Mouse (Mus musculus): Measurements from ENCODE around the gene Acad10. TPM values are rescaled to one million over a fixed set of nuclear protein-coding genes. Genes with fewer than 3 reads are reported as not detected.

Acad10 gene
- polyA plus RNA-seq, 1 experiment from 2014 or later, result 1.7 TPM

GRCm38 (mm10) chr5:121583765-121584501 lies 76.4 kb downstream of the Acad10 start:
- peak overlapping the region; percentile 68 for H3K27ac ChIP-seq (replicated peaks)
- no peak overlapping the region for H3K4me3 ChIP-seq
- H3K9ac ChIP-seq, result peak overlapping the region; percentile 4; the same call in 1 of the 2 replicates
- peak; percentile 55; the same call in 1 of the 2 replicates for ATAC-seq (ENCODE audit: extremely low read depth, insufficient number of reproducible peaks, low FRiP score, low TSS enrichment)
- peaks cover 22% of the 10 kb centered on the region for H3K4me1 ChIP-seq
- 48% methylated on average over 12 of the region's 12 CpGs for WGBS
- no peaks in the 10 kb centered on the region for H3K9me3 ChIP-seq
- peak overlapping the region; percentile 12; the same call in 1 of the 2 replicates for H3K4me2 ChIP-seq
- peaks cover 17% of the 10 kb centered on the region for H3K36me3 ChIP-seq
- H3K27me3 ChIP-seq (replicated peaks), result no peaks in the 10 kb centered on the region

GRCm38 (mm10) chr5:121581945-121582344 lies 78.4 kb downstream of the Acad10 start:
- peaks cover 28% of the 10 kb centered on the region for H3K36me3 ChIP-seq
- no peak overlapping the region for H3K9ac ChIP-seq
- H3K4me1 ChIP-seq, result peaks cover 18% of the 10 kb centered on the region
- 78% methylated on average over 8 of the region's 8 CpGs for WGBS
- no peak for ATAC-seq (ENCODE audit: extremely low read depth, insufficient number of reproducible peaks, low FRiP score, low TSS enrichment)
- H3K27me3 ChIP-seq (replicated peaks), result no peaks in the 10 kb centered on the region
- H3K4me3 ChIP-seq, result no peak overlapping the region
- no peak overlapping the region for H3K4me2 ChIP-seq
- no peaks in the 10 kb centered on the region for H3K9me3 ChIP-seq
- H3K27ac ChIP-seq (replicated peaks), result no peak overlapping the region

DNA sequence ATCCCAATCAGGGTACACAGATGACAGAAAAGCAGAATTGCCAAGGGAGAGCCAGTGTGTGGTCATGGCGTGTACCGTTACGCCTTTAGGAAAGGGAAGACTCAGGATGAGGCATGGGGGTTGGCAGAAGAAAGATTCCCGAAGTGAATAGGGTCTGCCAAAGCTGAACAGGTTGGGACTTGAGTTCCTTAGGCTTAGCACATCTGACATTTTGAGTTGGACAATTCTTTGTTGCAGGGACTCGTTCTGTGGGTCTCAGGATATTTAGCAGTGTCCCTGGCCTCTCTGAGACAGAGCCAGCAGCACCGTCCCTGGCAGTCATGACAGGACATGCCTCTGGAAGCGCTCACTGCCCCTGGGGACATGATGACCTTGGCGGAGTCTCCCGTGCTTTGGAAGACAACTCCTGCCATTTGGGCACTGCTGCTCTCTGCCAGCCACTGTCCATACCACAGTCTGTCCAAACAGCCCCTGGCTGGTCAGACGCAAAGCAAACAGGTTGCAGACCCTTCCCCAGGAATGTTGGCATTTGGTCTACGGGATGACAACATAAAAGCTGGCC lies 83.3 kb downstream of the Acad10 start:
- H3K27me3 ChIP-seq (replicated peaks), result no peaks in the 10 kb centered on the region
- no peak overlapping the region for H3K9ac ChIP-seq
- no peak overlapping the region for H3K4me3 ChIP-seq
- no peak overlapping the region for H3K4me2 ChIP-seq
- no peaks in the 10 kb centered on the region for H3K4me1 ChIP-seq
- 73% methylated on average over 11 of the region's 11 CpGs for WGBS
- H3K36me3 ChIP-seq, result peaks cover 48% of the 10 kb centered on the region
- no peak for ATAC-seq (ENCODE audit: extremely low read depth, insufficient number of reproducible peaks, low FRiP score, low TSS enrichment)
- no peak overlapping the region for H3K27ac ChIP-seq (replicated peaks)
- no peaks in the 10 kb centered on the region for H3K9me3 ChIP-seq

DNA sequence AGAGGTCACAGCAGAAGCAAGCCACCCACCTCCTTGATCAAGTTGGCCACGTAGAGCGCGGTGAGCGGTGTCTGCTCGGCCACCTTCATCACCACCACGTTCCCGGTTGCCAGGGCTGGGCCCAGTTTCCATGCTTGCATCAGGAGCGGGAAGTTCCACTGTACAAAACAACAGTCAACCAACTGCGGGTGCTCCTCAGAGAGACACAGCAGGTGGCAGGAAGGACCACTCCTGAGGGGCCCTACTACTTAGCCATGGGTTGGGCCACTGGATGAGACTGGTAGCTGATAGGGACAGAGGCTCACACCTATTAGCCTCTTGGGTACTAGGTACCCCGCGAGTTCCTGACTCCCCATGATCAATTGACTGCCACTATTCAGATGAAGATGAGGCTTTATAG lies 84.4 kb downstream of the Acad10 start:
- Histone ChIP-seq H3K4me1 (peaks cover 7% of the 10 kb centered on the region; the same call in 1 of the 2 replicates), H3K4me3 (no peak overlapping the region), H3K36me3 (peaks cover 50% of the 10 kb centered on the region), H3K27ac (replicated peaks) (no peak overlapping the region), H3K9ac (no peak overlapping the region), H3K27me3 (replicated peaks) (no peaks in the 10 kb centered on the region), H3K4me2 (no peak overlapping the region), H3K9me3 (no peaks in the 10 kb centered on the region)
- ATAC-seq (ENCODE audit: extremely low read depth, insufficient number of reproducible peaks, low FRiP score, low TSS enrichment), result no peak
- 88% methylated on average over 11 of the region's 11 CpGs for WGBS

DNA sequence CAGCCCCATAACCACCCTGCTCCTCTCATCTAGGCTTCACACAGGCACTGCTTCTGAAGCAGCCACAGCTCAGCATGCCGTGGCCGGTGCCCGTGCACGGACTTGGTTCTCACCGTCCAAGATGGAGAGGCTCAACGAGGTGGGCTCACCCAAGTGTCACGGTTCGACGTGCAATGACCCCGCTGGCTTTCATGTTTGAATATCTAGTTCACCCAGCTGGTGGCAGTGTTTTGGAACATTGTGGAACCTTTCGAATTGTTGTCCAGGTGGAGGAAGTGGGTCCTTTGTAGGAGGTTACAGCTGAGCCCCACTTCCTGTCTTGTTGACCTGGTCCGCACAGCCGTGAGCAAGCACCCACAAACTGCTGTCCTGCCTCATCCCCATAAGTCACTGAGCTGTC lies 86.2 kb downstream of the Acad10 start:
- no peak overlapping the region for H3K27ac ChIP-seq (replicated peaks)
- no peak overlapping the region for H3K4me2 ChIP-seq
- no peaks in the 10 kb centered on the region for H3K27me3 ChIP-seq (replicated peaks)
- no peak for ATAC-seq (ENCODE audit: extremely low read depth, insufficient number of reproducible peaks, low FRiP score, low TSS enrichment)
- peaks cover 10% of the 10 kb centered on the region; the same call in 1 of the 2 replicates for H3K4me1 ChIP-seq
- peaks cover 40% of the 10 kb centered on the region for H3K36me3 ChIP-seq
- no peaks in the 10 kb centered on the region for H3K9me3 ChIP-seq
- WGBS, result 89% methylated on average over 13 of the region's 13 CpGs
- H3K9ac ChIP-seq, result no peak overlapping the region
- no peak overlapping the region for H3K4me3 ChIP-seq

Other genes starting within 250 kb of the Acad10 start
- 3.9 TPM in 2 replicates for gene Tmem116, start 208.6 kb downstream of the Acad10 start, polyA plus RNA-seq (2015; fragmentation: Nextera tagmentation; extraction: Ambion mirVana)
- 146 and 160 TPM in 2 replicates for gene Erp29, start 208.0 kb downstream of the Acad10 start, polyA plus RNA-seq (2015; fragmentation: Nextera tagmentation; extraction: Ambion mirVana)
- gene Adam1b, start 157.1 kb downstream of the Acad10 start, polyA plus RNA-seq (2015; fragmentation: Nextera tagmentation; extraction: Ambion mirVana), result 0.09 TPM in 1 of 2 replicates, not detected in the other
- gene Adam1a, start 115.0 kb downstream of the Acad10 start, polyA plus RNA-seq (2015; fragmentation: Nextera tagmentation; extraction: Ambion mirVana), result 1.2 and 1.3 TPM in 2 replicates
- gene Gm42878, start 115.0 kb downstream of the Acad10 start, polyA plus RNA-seq (2015; fragmentation: Nextera tagmentation; extraction: Ambion mirVana), result not detected in 2 replicates
- gene Mapkapk5, start 114.6 kb downstream of the Acad10 start, polyA plus RNA-seq (2015; fragmentation: Nextera tagmentation; extraction: Ambion mirVana), result 31.7 and 33.6 TPM in 2 replicates
- gene Aldh2, start 66.7 kb downstream of the Acad10 start, polyA plus RNA-seq (2015; fragmentation: Nextera tagmentation; extraction: Ambion mirVana), result 70.7 and 71.8 TPM in 2 replicates
- 5.1 and 6.8 TPM in 2 replicates for gene Acad12, start 41.6 kb downstream of the Acad10 start, polyA plus RNA-seq (2015; fragmentation: Nextera tagmentation; extraction: Ambion mirVana)
- 24.4 and 25.0 TPM in 2 replicates for gene Brap, start within 50 bp of the Acad10 start, polyA plus RNA-seq (2015; fragmentation: Nextera tagmentation; extraction: Ambion mirVana)
- gene Atxn2, start 50.8 kb upstream of the Acad10 start, polyA plus RNA-seq (2015; fragmentation: Nextera tagmentation; extraction: Ambion mirVana), result 35.4 and 39.6 TPM in 2 replicates
- 13.3 and 14.7 TPM in 2 replicates for gene Sh2b3, start 177.1 kb upstream of the Acad10 start, polyA plus RNA-seq (2015; fragmentation: Nextera tagmentation; extraction: Ambion mirVana)
- 14.9 and 17.2 TPM in 2 replicates for gene Pheta1, start 188.5 kb upstream of the Acad10 start, polyA plus RNA-seq (2015; fragmentation: Nextera tagmentation; extraction: Ambion mirVana)